Mouse (Mus musculus): Measurements from ENCODE around the gene Dgki. TPM values are rescaled to one million over a fixed set of nuclear protein-coding genes. Genes with fewer than 3 reads are reported as not detected.

Gene Dgki
- polyA plus RNA-seq, 1 experiment from 2014 or later, result 0.42 TPM

DNA sequence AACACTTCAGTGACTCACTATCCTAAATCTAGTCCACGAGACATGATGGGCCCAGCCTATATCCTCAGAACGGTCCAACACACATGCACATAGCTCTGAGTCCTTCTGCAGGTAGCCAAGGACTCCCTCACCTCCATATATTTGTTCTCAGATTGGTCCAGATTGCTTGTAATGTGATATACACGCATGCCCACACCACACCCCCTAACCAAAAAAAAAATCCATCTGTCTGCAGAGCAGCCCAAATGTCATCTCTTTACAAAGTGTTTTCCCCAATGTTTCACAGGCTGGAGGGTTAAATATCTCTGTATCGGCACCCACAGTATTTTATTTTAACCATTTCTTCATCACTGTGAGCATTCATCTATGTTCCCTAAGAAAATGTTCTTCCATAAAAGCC is 58.5 kb downstream of the Dgki start:
- Histone ChIP-seq H3K9me3 (ENCODE audit: control insufficient read depth) (no peaks in the 10 kb centered on the region), H3K36me3 (ENCODE audit: control insufficient read depth, insufficient read depth) (no peaks in the 10 kb centered on the region), H3K4me1 (replicated peaks; ENCODE audit: control insufficient read depth, insufficient read depth, low read length) (no peaks in the 10 kb centered on the region), H3K27ac (ENCODE audit: low read depth, low read length) (no peak overlapping the region), H3K4me3 (ENCODE audit: low read depth, low read length) (no peak overlapping the region), H3K27me3 (replicated peaks; ENCODE audit: control insufficient read depth, insufficient read depth, low read length) (no peaks in the 10 kb centered on the region), H3K4me2 (replicated peaks; ENCODE audit: low read depth) (no peak overlapping the region), H3K9ac (ENCODE audit: low read depth, low read length) (no peak overlapping the region)
- ATAC-seq, result no peak
- TF ChIP-seq CTCF (IDR thresholded peaks at IDR 0.05; ENCODE audit: low read depth), result no peak
- 89% methylated on average over 4 of the region's 4 CpGs for WGBS

DNA sequence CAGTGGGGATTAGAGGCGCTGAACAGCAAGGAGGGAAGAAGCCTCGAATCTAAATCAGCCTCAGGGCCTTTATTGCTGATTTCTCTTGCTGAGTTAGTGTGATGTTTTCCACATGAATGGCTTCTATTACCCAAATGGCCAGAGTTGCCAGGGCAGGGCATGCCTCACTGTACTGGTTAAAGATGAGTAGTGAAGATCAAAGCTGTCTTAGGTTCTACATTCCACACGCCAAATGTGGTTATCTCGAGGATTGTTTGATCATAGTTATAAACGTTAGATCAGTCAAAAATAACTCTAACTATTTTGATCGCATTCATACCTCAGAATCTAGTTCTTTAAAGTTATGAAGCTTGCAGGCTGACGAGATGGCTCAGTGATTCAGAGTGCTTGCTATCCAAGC is 59.8 kb downstream of the Dgki start:
- H3K4me3 ChIP-seq (ENCODE audit: low read depth, low read length), result no peak overlapping the region
- ATAC-seq, result no peak
- H3K27ac ChIP-seq (ENCODE audit: low read depth, low read length), result no peak overlapping the region
- no peak overlapping the region for H3K9ac ChIP-seq (ENCODE audit: low read depth, low read length)
- no peaks in the 10 kb centered on the region for H3K4me1 ChIP-seq (replicated peaks; ENCODE audit: control insufficient read depth, insufficient read depth, low read length)
- H3K4me2 ChIP-seq (replicated peaks; ENCODE audit: low read depth), result no peak overlapping the region
- H3K27me3 ChIP-seq (replicated peaks; ENCODE audit: control insufficient read depth, insufficient read depth, low read length), result no peaks in the 10 kb centered on the region
- WGBS, result 76% methylated on average over 7 of the region's 7 CpGs
- no peaks in the 10 kb centered on the region for H3K9me3 ChIP-seq (ENCODE audit: control insufficient read depth)
- no peaks in the 10 kb centered on the region for H3K36me3 ChIP-seq (ENCODE audit: control insufficient read depth, insufficient read depth)
- no peak for TF ChIP-seq CTCF (IDR thresholded peaks at IDR 0.05; ENCODE audit: low read depth)

- Histone ChIP-seq H3K4me3 (ENCODE audit: low read depth, low read length) (no peak overlapping the region), H3K27me3 (replicated peaks; ENCODE audit: control insufficient read depth, insufficient read depth, low read length) (no peaks in the 10 kb centered on the region), H3K9me3 (ENCODE audit: control insufficient read depth) (no peaks in the 10 kb centered on the region), H3K27ac (ENCODE audit: low read depth, low read length) (no peak overlapping the region), H3K4me2 (replicated peaks; ENCODE audit: low read depth) (no peak overlapping the region), H3K9ac (ENCODE audit: low read depth, low read length) (no peak overlapping the region), H3K4me1 (replicated peaks; ENCODE audit: control insufficient read depth, insufficient read depth, low read length) (no peaks in the 10 kb centered on the region), H3K36me3 (ENCODE audit: control insufficient read depth, insufficient read depth) (no peaks in the 10 kb centered on the region)
- WGBS, result 65% methylated on average over 2 of the region's 2 CpGs
- TF ChIP-seq CTCF (IDR thresholded peaks at IDR 0.05; ENCODE audit: low read depth), result no peak
- ATAC-seq, result no peak
Measured at GRCm38 (mm10) chr6:37236893-37237292, 63.1 kb downstream of the Dgki start.

- no peak overlapping the region for H3K9ac ChIP-seq (ENCODE audit: low read depth, low read length)
- H3K4me3 ChIP-seq (ENCODE audit: low read depth, low read length), result no peak overlapping the region
- no peaks in the 10 kb centered on the region for H3K9me3 ChIP-seq (ENCODE audit: control insufficient read depth)
- no peaks in the 10 kb centered on the region for H3K4me1 ChIP-seq (replicated peaks; ENCODE audit: control insufficient read depth, insufficient read depth, low read length)
- no peak overlapping the region for H3K4me2 ChIP-seq (replicated peaks; ENCODE audit: low read depth)
- H3K36me3 ChIP-seq (ENCODE audit: control insufficient read depth, insufficient read depth), result no peaks in the 10 kb centered on the region
- TF ChIP-seq CTCF (IDR thresholded peaks at IDR 0.05; ENCODE audit: low read depth), result no peak
- 61% methylated on average over 6 of the region's 6 CpGs for WGBS
- no peaks in the 10 kb centered on the region for H3K27me3 ChIP-seq (replicated peaks; ENCODE audit: control insufficient read depth, insufficient read depth, low read length)
- ATAC-seq, result no peak
- no peak overlapping the region for H3K27ac ChIP-seq (ENCODE audit: low read depth, low read length)
Measured at GRCm38 (mm10) chr6:37231148-37231547, 68.8 kb downstream of the Dgki start.

GRCm38 (mm10) chr6:37222947-37223510 is 77.0 kb downstream of the Dgki start:
- 74% methylated on average over 7 of the region's 7 CpGs for WGBS
- no peaks in the 10 kb centered on the region for H3K36me3 ChIP-seq (ENCODE audit: control insufficient read depth, insufficient read depth)
- no peaks in the 10 kb centered on the region for H3K9me3 ChIP-seq (ENCODE audit: control insufficient read depth)
- ATAC-seq, result no peak
- H3K27ac ChIP-seq (ENCODE audit: low read depth, low read length), result no peak overlapping the region
- no peak for TF ChIP-seq CTCF (IDR thresholded peaks at IDR 0.05; ENCODE audit: low read depth)
- no peaks in the 10 kb centered on the region for H3K27me3 ChIP-seq (replicated peaks; ENCODE audit: control insufficient read depth, insufficient read depth, low read length)
- H3K4me2 ChIP-seq (replicated peaks; ENCODE audit: low read depth), result no peak overlapping the region
- H3K4me1 ChIP-seq (replicated peaks; ENCODE audit: control insufficient read depth, insufficient read depth, low read length), result no peaks in the 10 kb centered on the region
- no peak overlapping the region for H3K4me3 ChIP-seq (ENCODE audit: low read depth, low read length)
- no peak overlapping the region for H3K9ac ChIP-seq (ENCODE audit: low read depth, low read length)

DNA sequence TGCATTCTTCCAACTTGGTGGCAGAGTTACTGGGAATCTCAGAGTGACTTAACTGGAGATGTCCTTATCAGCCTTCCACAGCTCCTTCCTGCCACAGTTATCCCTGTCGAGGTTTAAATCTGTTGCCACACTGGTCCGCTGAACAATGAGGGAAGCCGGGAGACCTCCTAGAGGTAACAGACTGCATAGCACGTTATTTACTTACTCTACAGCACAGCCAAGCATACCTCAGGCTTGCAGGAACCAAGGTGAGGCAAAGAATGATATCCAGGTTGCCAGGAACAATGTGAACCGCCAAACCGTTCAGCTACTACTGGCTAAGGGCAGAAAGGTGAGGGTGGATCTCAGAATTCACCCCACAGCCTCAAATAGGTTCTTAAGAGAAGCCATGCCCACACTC is 78.0 kb downstream of the Dgki start:
- Histone ChIP-seq H3K4me3 (ENCODE audit: low read depth, low read length) (no peak overlapping the region), H3K9me3 (ENCODE audit: control insufficient read depth) (no peaks in the 10 kb centered on the region), H3K9ac (ENCODE audit: low read depth, low read length) (no peak overlapping the region), H3K27ac (ENCODE audit: low read depth, low read length) (no peak overlapping the region), H3K4me2 (replicated peaks; ENCODE audit: low read depth) (no peak overlapping the region), H3K4me1 (replicated peaks; ENCODE audit: control insufficient read depth, insufficient read depth, low read length) (no peaks in the 10 kb centered on the region), H3K36me3 (ENCODE audit: control insufficient read depth, insufficient read depth) (no peaks in the 10 kb centered on the region), H3K27me3 (replicated peaks; ENCODE audit: control insufficient read depth, insufficient read depth, low read length) (no peaks in the 10 kb centered on the region)
- ATAC-seq, result no peak
- peak; percentile 49 for TF ChIP-seq CTCF (IDR thresholded peaks at IDR 0.05; ENCODE audit: low read depth)
- 43% methylated on average over 6 of the region's 6 CpGs for WGBS

DNA sequence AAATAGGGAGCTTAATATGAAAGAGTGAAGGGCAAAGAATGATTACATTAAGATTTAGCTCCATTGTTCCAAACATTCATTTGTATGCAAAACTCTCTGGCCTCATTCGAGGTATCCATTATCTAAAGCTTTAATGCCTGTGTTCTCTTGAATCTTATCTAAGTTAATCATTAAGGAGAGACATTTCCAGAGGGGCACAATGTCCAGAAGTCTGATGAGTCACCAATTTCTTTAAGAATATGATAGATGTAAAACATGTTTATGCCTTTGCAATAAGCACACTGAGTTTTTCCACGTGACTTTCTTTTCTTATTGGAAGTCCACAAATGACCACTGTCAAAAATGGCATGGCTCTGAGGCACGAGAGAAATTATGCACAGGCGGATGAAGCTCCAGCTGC is 80.9 kb downstream of the Dgki start:
- ATAC-seq, result peak; percentile 56; the same call in 1 of the 2 replicates
- 40% methylated on average over 4 of the region's 4 CpGs for WGBS
- no peaks in the 10 kb centered on the region for H3K9me3 ChIP-seq (ENCODE audit: control insufficient read depth)
- H3K27me3 ChIP-seq (replicated peaks; ENCODE audit: control insufficient read depth, insufficient read depth, low read length), result no peaks in the 10 kb centered on the region
- TF ChIP-seq CTCF (IDR thresholded peaks at IDR 0.05; ENCODE audit: low read depth), result no peak
- no peak overlapping the region for H3K4me3 ChIP-seq (ENCODE audit: low read depth, low read length)
- no peak overlapping the region for H3K4me2 ChIP-seq (replicated peaks; ENCODE audit: low read depth)
- H3K9ac ChIP-seq (ENCODE audit: low read depth, low read length), result no peak overlapping the region
- no peaks in the 10 kb centered on the region for H3K4me1 ChIP-seq (replicated peaks; ENCODE audit: control insufficient read depth, insufficient read depth, low read length)
- no peaks in the 10 kb centered on the region for H3K36me3 ChIP-seq (ENCODE audit: control insufficient read depth, insufficient read depth)
- H3K27ac ChIP-seq (ENCODE audit: low read depth, low read length), result no peak overlapping the region
